Mouse (Mus musculus) brain, embryonic 14.5 days (tissue): ENCODE results near the gene Opcml.

Experiments used
- CTCF ChIP-seq: fragments of 200-500 bp; IDR thresholded peaks from 2 replicates; pipeline ENCODE4 v1.5.1; 2012; ENCODE audit warnings: inconsistent platforms, mild to moderate bottlenecking, moderate library complexity, borderline replicate concordance; ENCODE audit not compliant: insufficient read depth, insufficient read length; ENCODE audit errors: extremely low read depth
- POLR2A ChIP-seq: fragments of 200-500 bp; IDR thresholded peaks from 2 replicates; pipeline ENCODE4 v1.6.1; 2012; ENCODE audit warnings: mild to moderate bottlenecking, inconsistent platforms, borderline replicate concordance; ENCODE audit not compliant: poor library complexity, insufficient read depth, insufficient read length, severe bottlenecking; ENCODE audit errors: extremely low read depth

DNA sequence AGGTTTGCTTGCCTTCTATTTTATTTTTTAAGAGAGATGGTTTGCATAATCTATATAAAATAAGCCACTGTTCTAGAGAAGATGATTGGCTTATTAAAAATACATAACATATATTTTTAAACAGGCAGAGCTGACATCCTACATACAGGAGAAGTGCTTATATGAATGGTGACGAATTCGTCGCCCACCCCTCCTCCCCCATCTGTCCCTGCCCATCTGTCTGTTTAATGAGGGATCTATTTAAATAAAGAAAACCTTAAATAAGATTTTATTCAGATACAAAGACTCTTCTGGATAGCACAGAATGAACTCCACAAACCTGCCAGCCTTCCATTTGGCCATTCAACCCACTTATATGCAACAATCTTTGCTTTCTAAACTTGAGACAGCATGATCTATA is 872.3 kb downstream of the Opcml start:
- TF ChIP-seq POLR2A (no peak), CTCF (no peak)
